Mouse (Mus musculus) B cell, adult 62 days (primary cell): ENCODE results near the gene Plcg2. TPM values are rescaled to one million over a fixed set of nuclear protein-coding genes. Genes with fewer than 3 reads are reported as not detected.

Experiments
- total RNA-seq: library from RNA; stranded (reverse); gene quantifications from 4 replicates; pipeline ENCODE4 v1.2.4, GENCODE M21; 2023

Plcg2 gene
- 275 to 283 TPM (median 279 TPM) in 4 replicates for total RNA-seq

GRCm38 (mm10) chr8:117498179-117498914 is at the start of gene Plcg2:
TSS of gene Plcg2 (plus strand) at chr8:117498291.

GRCm38 (mm10) chr8:117673430-117673830 is 175.3 kb downstream of the Plcg2 start, which contains the start of gene Sdr42e1:
TSS of gene Sdr42e1 (minus strand) at chr8:117673689.

Other genes with a start within 250 kb of the Plcg2 start
- gene Cmip, start 241.2 kb upstream of the Plcg2 start, total RNA-seq = 113 to 120 TPM (median 119 TPM) in 4 replicates
- 1.1 to 2.1 TPM (median 1.5 TPM) in 4 replicates for gene Sdr42e1, start 175.4 kb downstream of the Plcg2 start, total RNA-seq
- not detected in 4 replicates for gene Hsd17b2, start 203.6 kb downstream of the Plcg2 start, total RNA-seq